ENCODE assay signal across 12 mouse cellular contexts in the genomic region with DNA sequence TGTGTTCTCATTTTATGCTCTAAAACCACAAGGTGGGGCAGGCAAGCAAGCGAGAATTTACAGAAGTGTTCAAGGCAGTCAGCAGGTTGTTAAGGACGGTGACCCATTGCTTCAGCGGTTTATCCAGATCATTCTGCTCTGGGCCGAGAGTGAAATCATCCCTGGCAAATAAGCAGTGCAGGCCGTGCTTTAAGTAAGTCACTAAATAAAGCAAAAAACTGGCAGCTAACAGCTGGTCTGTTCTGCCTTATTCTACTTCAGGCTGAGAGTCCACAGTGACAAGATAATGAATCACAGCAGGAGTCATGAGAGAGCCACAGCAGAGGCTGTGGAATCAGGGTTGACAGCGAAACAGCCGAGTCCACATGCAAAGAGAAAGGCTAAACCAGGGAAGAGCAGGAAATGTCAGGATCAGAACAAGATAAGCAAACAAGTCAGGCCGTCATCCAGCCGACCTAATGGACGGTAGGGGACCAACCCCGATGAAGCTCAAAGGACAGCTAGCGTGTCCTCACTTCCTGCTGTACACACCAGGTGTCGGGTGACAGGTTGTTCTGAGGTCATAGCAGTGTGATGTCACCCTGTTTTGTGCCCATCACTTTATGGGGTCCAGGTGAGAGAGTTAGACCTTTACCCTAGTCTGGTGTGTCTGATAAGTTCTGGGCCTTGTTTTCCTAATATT. TPM values are rescaled to one million over a fixed set of nuclear protein-coding genes. Genes with fewer than 3 reads are reported as not detected.
DNase-seq lines count a peak whose midpoint lies in the region; ATAC-seq lines count a peak whose summit lies in the region.
"Had no signal": no experiment of that assay in that cellular context is flagged by ENCODE, and none has a peak within 500 bp of the region (broad histone marks: within the 10 kb centered on the region; RNA-seq: fewer than 3 reads in every experiment).

No protein-coding gene starts in this region.

- WGBS in kidney, embryonic 15.5 days = 28% methylated on average over 13 of the region's 13 CpGs

- no peak for DNase-seq in kidney, adult 18-20 months
- DNase-seq in B cell, adult 2 months = peak; percentile 39 to 45
- peak; percentile 26 for DNase-seq in adrenal gland, postnatal 14 days
- peak; percentile 17 for DNase-seq in mesoderm, embryonic 11.5 days (ENCODE audit: low read depth, low spot score)
- DNase-seq in layer of hippocampus, postnatal 25 days (ENCODE audit: extremely low spot score in 1 of 2, low spot score in 1 of 2) = no peak
- DNase-seq in c-Kit-positive CD71-positive TER-119-positive erythroid progenitor cells, embryonic 14.5 days (ENCODE audit: low spot score) = no peak
- DNase-seq: cerebellum, adult 18-20 months; lung, postnatal 10 days had no signal

- ATAC-seq in kidney, embryonic 15.5 days (replicated peaks; ENCODE audit: low FRiP score) = peak; percentile 55; the same call in 1 of the 2 replicates

- H3K9ac ChIP-seq in kidney, embryonic 15.5 days = no peak overlapping the region

- no peaks in the 10 kb centered on the region for H3K36me3 ChIP-seq in kidney, embryonic 15.5 days

- peaks cover 22% of the 10 kb centered on the region for H3K4me1 ChIP-seq in kidney, embryonic 15.5 days

- H3K9me3 ChIP-seq in kidney, embryonic 15.5 days (replicated peaks) = no peaks in the 10 kb centered on the region

- no peak overlapping the region for H3K27ac ChIP-seq in kidney, embryonic 15.5 days

- H3K4me3 ChIP-seq in kidney, embryonic 15.5 days (replicated peaks) = no peak overlapping the region

- no peak overlapping the region for H3K4me2 ChIP-seq in kidney, embryonic 15.5 days
- H3K4me2 ChIP-seq: heart, embryonic 11.5 days had no signal

- no peaks in the 10 kb centered on the region for H3K27me3 ChIP-seq in kidney, embryonic 15.5 days

RNA-seq across cellular contexts. Expression of a gene that starts 4.9 kb away (rescaled TPM):
- polyA plus RNA-seq in kidney, embryonic 15.5 days (2015; fragmentation: Nextera tagmentation; extraction: Ambion mirVana) = 0.12 TPM in 1 of 2 replicates, not detected in the other
- 1.9 and 11.6 TPM in 2 replicates for total RNA-seq in adrenal gland, postnatal 14 days (2021)
- not detected for total RNA-seq in layer of hippocampus, postnatal 25 days (2021)
- total RNA-seq: left cerebral cortex, adult 18-20 months had no signal
- polyA plus RNA-seq: neural tube, embryonic 14.5 days had no signal

RNA-seq across cellular contexts. Expression of a gene that starts 44.5 kb away (rescaled TPM):
- polyA plus RNA-seq in kidney, embryonic 15.5 days (2015; fragmentation: Nextera tagmentation; extraction: Ambion mirVana) = 10.9 and 11.2 TPM in 2 replicates
- total RNA-seq in adrenal gland, postnatal 14 days (2021) = 31.0 and 42.0 TPM in 2 replicates
- 10 to 100 TPM; 41.6 to 43.6 TPM for total RNA-seq in layer of hippocampus, postnatal 25 days (2021)

Comparison
In these comparisons a context has a peak if more than half of its experiments do, and no peak if none do; other contexts are left out.
1. DNase-seq: peak in B cell, adult 2 months (2 of 2), adrenal gland, postnatal 14 days (single experiment) and mesoderm, embryonic 11.5 days (single experiment); none in kidney, adult 18-20 months (single experiment), layer of hippocampus, postnatal 25 days (0 of 2) and c-Kit-positive CD71-positive TER-119-positive erythroid progenitor cells, embryonic 14.5 days (single experiment).